Mouse (Mus musculus): ENCODE data around the gene Slc17a8. TPM values are rescaled to one million over a fixed set of nuclear protein-coding genes. Genes with fewer than 3 reads are reported as not detected.
"Not testable (repeated sequence)": the region's sequence is repeated elsewhere in the genome, so short reads cannot be mapped to it uniquely, and the experiment has no call there.

The Slc17a8 gene
- polyA plus RNA-seq, 2 experiments, result 0.09 TPM; not detected in 1

- Histone ChIP-seq H3K27ac (replicated peaks; ENCODE audit: low read depth, low read length) (no peak overlapping the region), H3K4me3 (replicated peaks; ENCODE audit: low read length) (no peak overlapping the region), H3K4me2 (replicated peaks; ENCODE audit: low read depth, low read length, severe bottlenecking) (no peak overlapping the region), H3K4me1 (ENCODE audit: control insufficient read depth, insufficient read depth, low read length) (no peaks in the 10 kb centered on the region), H3K9me3 (ENCODE audit: control insufficient read depth, low read length) (no peaks in the 10 kb centered on the region), H3K36me3 (ENCODE audit: control insufficient read depth, insufficient read depth, low read length) (no peaks in the 10 kb centered on the region), H3K27me3 (ENCODE audit: control insufficient read depth, insufficient read depth, low read length) (no peaks in the 10 kb centered on the region), H3K9ac (ENCODE audit: low read depth, low read length, severe bottlenecking) (no peak overlapping the region)
- TF ChIP-seq POLR2A (IDR thresholded peaks at IDR 0.05; ENCODE audit: borderline replicate concordance, extremely low read depth, insufficient read depth, insufficient read length), result no peak
- no peak for DNase-seq (ENCODE audit: low spot score)
- ATAC-seq (ENCODE audit: low FRiP score, low read depth), result no peak
- WGBS, result 94% methylated on average over 6 of the region's 6 CpGs
Observed at GRCm38 (mm10) chr10:89562113-89562512, 58.9 kb downstream of the Slc17a8 start.

GRCm38 (mm10) chr10:89559351-89559750 is 61.7 kb downstream of the Slc17a8 start:
- Histone ChIP-seq H3K4me3 (replicated peaks; ENCODE audit: low read length) (no peak overlapping the region), H3K9me3 (ENCODE audit: control insufficient read depth, low read length) (no peaks in the 10 kb centered on the region), H3K4me1 (ENCODE audit: control insufficient read depth, insufficient read depth, low read length) (no peaks in the 10 kb centered on the region), H3K36me3 (ENCODE audit: control insufficient read depth, insufficient read depth, low read length) (no peaks in the 10 kb centered on the region), H3K27me3 (ENCODE audit: control insufficient read depth, insufficient read depth, low read length) (no peaks in the 10 kb centered on the region), H3K9ac (ENCODE audit: low read depth, low read length, severe bottlenecking) (no peak overlapping the region), H3K27ac (replicated peaks; ENCODE audit: low read depth, low read length) (no peak overlapping the region), H3K4me2 (replicated peaks; ENCODE audit: low read depth, low read length, severe bottlenecking) (no peak overlapping the region)
- DNase-seq (ENCODE audit: low spot score), result no peak
- 79% methylated on average over 3 of the region's 3 CpGs for WGBS
- ATAC-seq (ENCODE audit: low FRiP score, low read depth), result no peak
- no peak for TF ChIP-seq POLR2A (IDR thresholded peaks at IDR 0.05; ENCODE audit: borderline replicate concordance, extremely low read depth, insufficient read depth, insufficient read length)

DNA sequence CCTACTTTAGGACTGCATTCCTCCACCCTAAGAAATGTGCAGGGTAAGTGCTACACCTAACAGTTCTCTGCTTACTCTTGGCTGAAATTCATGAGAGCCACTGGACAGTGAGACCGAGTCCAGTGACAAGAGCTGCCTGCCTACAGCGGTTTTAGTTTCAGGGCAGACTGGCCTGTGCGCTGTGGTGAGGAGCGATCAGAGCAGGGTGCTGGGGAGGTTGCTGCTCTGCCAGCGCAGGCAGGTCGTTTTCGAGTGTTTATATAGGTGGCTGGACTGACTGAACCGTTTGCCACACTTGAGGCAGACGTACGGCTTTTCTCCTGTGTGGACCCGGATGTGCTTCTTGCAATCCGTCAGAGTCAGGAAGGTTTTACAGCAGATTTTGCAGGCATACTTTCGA is 66.2 kb downstream of the Slc17a8 start:
- 78% methylated on average over 12 of the region's 13 CpGs for WGBS

GRCm38 (mm10) chr10:89553855-89554254 is 67.2 kb downstream of the Slc17a8 start:
- not testable (repeated sequence) for H3K27ac ChIP-seq (replicated peaks; ENCODE audit: low read depth, low read length); H3K4me2 ChIP-seq (replicated peaks; ENCODE audit: low read depth, low read length, severe bottlenecking); H3K36me3 ChIP-seq (ENCODE audit: control insufficient read depth, insufficient read depth, low read length); H3K9me3 ChIP-seq (ENCODE audit: control insufficient read depth, low read length); ATAC-seq (ENCODE audit: low FRiP score, low read depth); H3K9ac ChIP-seq (ENCODE audit: low read depth, low read length, severe bottlenecking); H3K4me1 ChIP-seq (ENCODE audit: control insufficient read depth, insufficient read depth, low read length); H3K4me3 ChIP-seq (replicated peaks; ENCODE audit: low read length); H3K27me3 ChIP-seq (ENCODE audit: control insufficient read depth, insufficient read depth, low read length); DNase-seq (ENCODE audit: low spot score)
- WGBS, result 85% methylated on average over 7 of the region's 7 CpGs

More for the DNA sequence above, 66.2 kb downstream of the Slc17a8 start:
- not testable (repeated sequence) for H3K9ac ChIP-seq (ENCODE audit: low read depth, low read length, severe bottlenecking); DNase-seq (ENCODE audit: low spot score); H3K27ac ChIP-seq (replicated peaks; ENCODE audit: low read depth, low read length); H3K27me3 ChIP-seq (ENCODE audit: control insufficient read depth, insufficient read depth, low read length); H3K36me3 ChIP-seq (ENCODE audit: control insufficient read depth, insufficient read depth, low read length); H3K4me2 ChIP-seq (replicated peaks; ENCODE audit: low read depth, low read length, severe bottlenecking); H3K4me1 ChIP-seq (ENCODE audit: control insufficient read depth, insufficient read depth, low read length); ATAC-seq (ENCODE audit: low FRiP score, low read depth); H3K9me3 ChIP-seq (ENCODE audit: control insufficient read depth, low read length); H3K4me3 ChIP-seq (replicated peaks; ENCODE audit: low read length)

DNA sequence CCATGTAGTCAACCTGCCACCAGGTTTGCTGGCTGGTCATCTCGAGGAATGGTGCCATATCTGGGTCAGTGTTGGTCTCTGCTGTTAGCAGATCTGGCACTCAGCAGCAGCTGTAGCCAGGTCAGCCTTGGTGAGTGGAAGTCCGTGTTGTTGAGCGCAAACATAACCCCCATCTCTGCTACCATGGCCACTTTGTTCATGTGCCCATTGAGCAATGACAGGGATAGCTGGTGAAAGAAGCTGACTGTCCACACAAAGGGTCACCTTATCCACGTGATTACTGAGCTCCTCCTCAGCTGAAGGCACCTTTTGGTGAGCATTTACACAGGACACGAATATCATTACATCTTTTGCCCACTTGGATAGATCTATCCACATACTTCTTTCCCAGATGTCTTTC is 68.0 kb downstream of the Slc17a8 start:
- no peaks in the 10 kb centered on the region for H3K27me3 ChIP-seq (ENCODE audit: control insufficient read depth, insufficient read depth, low read length)
- ATAC-seq (ENCODE audit: low FRiP score, low read depth), result no peak
- H3K9me3 ChIP-seq (ENCODE audit: control insufficient read depth, low read length), result no peaks in the 10 kb centered on the region
- no peak for DNase-seq (ENCODE audit: low spot score)
- 70% methylated on average over 5 of the region's 5 CpGs for WGBS
- no peak overlapping the region for H3K27ac ChIP-seq (replicated peaks; ENCODE audit: low read depth, low read length)
- no peak overlapping the region for H3K4me2 ChIP-seq (replicated peaks; ENCODE audit: low read depth, low read length, severe bottlenecking)
- H3K9ac ChIP-seq (ENCODE audit: low read depth, low read length, severe bottlenecking), result no peak overlapping the region
- no peaks in the 10 kb centered on the region for H3K4me1 ChIP-seq (ENCODE audit: control insufficient read depth, insufficient read depth, low read length)
- no peak overlapping the region for H3K4me3 ChIP-seq (replicated peaks; ENCODE audit: low read length)
- no peaks in the 10 kb centered on the region for H3K36me3 ChIP-seq (ENCODE audit: control insufficient read depth, insufficient read depth, low read length)
- TF ChIP-seq POLR2A (IDR thresholded peaks at IDR 0.05; ENCODE audit: borderline replicate concordance, extremely low read depth, insufficient read depth, insufficient read length), result no peak

DNA sequence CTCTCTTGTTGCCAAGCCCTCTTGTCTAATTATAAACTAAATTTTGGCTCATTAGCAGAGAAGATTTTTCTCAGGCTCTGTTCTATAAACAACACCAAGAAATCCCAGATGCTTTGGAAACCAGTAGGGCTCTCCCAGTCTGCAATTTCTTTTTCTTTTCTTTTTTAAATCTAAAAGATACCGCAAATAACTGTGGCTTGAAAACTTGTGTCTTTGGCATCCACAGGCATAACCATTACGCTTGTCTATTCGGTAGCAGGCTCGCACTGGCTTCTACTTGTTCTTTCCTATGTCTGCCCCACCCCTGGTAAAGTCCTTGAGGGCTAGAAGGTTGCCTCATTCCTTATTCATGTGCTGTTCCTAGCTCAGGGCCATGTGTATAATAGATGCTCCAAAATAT is 69.4 kb downstream of the Slc17a8 start:
- Histone ChIP-seq H3K4me3 (replicated peaks; ENCODE audit: low read length) (no peak overlapping the region), H3K9me3 (ENCODE audit: control insufficient read depth, low read length) (no peaks in the 10 kb centered on the region), H3K4me1 (ENCODE audit: control insufficient read depth, insufficient read depth, low read length) (no peaks in the 10 kb centered on the region), H3K4me2 (replicated peaks; ENCODE audit: low read depth, low read length, severe bottlenecking) (no peak overlapping the region), H3K36me3 (ENCODE audit: control insufficient read depth, insufficient read depth, low read length) (no peaks in the 10 kb centered on the region), H3K9ac (ENCODE audit: low read depth, low read length, severe bottlenecking) (no peak overlapping the region), H3K27me3 (ENCODE audit: control insufficient read depth, insufficient read depth, low read length) (no peaks in the 10 kb centered on the region), H3K27ac (replicated peaks; ENCODE audit: low read depth, low read length) (no peak overlapping the region)
- TF ChIP-seq POLR2A (IDR thresholded peaks at IDR 0.05; ENCODE audit: borderline replicate concordance, extremely low read depth, insufficient read depth, insufficient read length), result no peak
- 93% methylated on average over 4 of the region's 4 CpGs for WGBS
- DNase-seq (ENCODE audit: low spot score) (no peak), ATAC-seq (ENCODE audit: low FRiP score, low read depth) (no peak)

All from limb, embryonic 14.5 days (tissue).